Mouse (Mus musculus): ENCODE data around the gene Psd. TPM values are rescaled to one million over a fixed set of nuclear protein-coding genes. Genes with fewer than 3 reads are reported as not detected.
A peak's percentile ranks its signal among the peaks of the same experiment; 100 is the strongest.

The Psd gene
- total RNA-seq, 2 experiments from 2014 or later = 0.14 to 0.36 TPM

- DNase-seq = no peak
- Histone ChIP-seq H3K4me3 (peak overlapping the region; percentile 89), H3K27ac (peak overlapping the region; percentile 96)
- intact Hi-C loops (cut with DNase I) = no loop called here
- TF ChIP-seq CTCF (IDR thresholded peaks at IDR 0.05) = no peak
Measured at GRCm38 (mm10) chr19:46306268-46306610, 20.7 kb downstream of the Psd start.

- peak overlapping the region; percentile 89 for H3K4me3 ChIP-seq
- TF ChIP-seq CTCF (IDR thresholded peaks at IDR 0.05) = no peak
- DNase-seq = peak; percentile 93
- intact Hi-C loops (cut with DNase I) = no loop called here
- peak overlapping the region; percentile 96 for H3K27ac ChIP-seq
Measured at GRCm38 (mm10) chr19:46305432-46306267, 21.3 kb downstream of the Psd start.

DNA sequence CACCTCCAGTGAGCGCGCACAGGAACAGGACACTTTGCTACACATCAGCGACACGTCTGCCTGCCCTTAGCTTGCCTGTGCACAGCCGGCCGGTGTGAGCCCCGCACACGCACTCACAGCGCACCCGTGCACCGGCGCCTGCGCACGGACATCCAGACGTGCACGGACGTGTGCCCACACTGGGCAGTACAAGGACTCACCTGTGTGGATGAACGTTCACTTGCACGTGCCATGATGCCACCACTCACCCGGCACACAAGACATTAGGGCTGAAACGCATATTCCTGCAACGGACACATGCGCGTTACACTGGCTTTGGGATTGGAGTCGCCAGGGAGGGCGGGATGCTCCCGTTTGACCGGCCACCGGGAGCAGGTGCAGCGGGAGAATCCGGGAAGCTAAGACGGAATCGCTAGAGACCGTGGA lies 22.0 kb downstream of the Psd start:
- no peak for TF ChIP-seq CTCF (IDR thresholded peaks at IDR 0.05)
- peak; percentile 48 for DNase-seq
- H3K27ac ChIP-seq = peak overlapping the region; percentile 96
- intact Hi-C loops (cut with DNase I) = no loop called here
- peak overlapping the region; percentile 89 for H3K4me3 ChIP-seq

GRCm38 (mm10) chr19:46304216-46304841 lies 22.6 kb downstream of the Psd start, which contains the start of gene Nfkb2:
Gene Nfkb2, plus strand, starts transcription at chr19:46304320.
- intact Hi-C loops (cut with DNase I) = no loop called here
- DNase-seq = peak; percentile 96
- Histone ChIP-seq H3K4me3 (peak within 1 kb of the TSS; percentile 89), H3K27ac (peak within 1 kb of the TSS; percentile 96)
- TF ChIP-seq CTCF (IDR thresholded peaks at IDR 0.05) = peak; percentile 96

- peak overlapping the region; percentile 89 for H3K4me3 ChIP-seq
- no peak for TF ChIP-seq CTCF (IDR thresholded peaks at IDR 0.05)
- peak overlapping the region; percentile 96 for H3K27ac ChIP-seq
- intact Hi-C loops (cut with DNase I) = no loop called here
- peak; percentile 20 for DNase-seq
Measured at GRCm38 (mm10) chr19:46303251-46304215, 23.4 kb downstream of the Psd start.

GRCm38 (mm10) chr19:46302551-46302950 lies 24.4 kb downstream of the Psd start:
- no peak overlapping the region for H3K27ac ChIP-seq
- no peak for TF ChIP-seq CTCF (IDR thresholded peaks at IDR 0.05)
- intact Hi-C loops (cut with DNase I) = no loop called here
- H3K4me3 ChIP-seq = no peak overlapping the region
- DNase-seq = no peak

DNA sequence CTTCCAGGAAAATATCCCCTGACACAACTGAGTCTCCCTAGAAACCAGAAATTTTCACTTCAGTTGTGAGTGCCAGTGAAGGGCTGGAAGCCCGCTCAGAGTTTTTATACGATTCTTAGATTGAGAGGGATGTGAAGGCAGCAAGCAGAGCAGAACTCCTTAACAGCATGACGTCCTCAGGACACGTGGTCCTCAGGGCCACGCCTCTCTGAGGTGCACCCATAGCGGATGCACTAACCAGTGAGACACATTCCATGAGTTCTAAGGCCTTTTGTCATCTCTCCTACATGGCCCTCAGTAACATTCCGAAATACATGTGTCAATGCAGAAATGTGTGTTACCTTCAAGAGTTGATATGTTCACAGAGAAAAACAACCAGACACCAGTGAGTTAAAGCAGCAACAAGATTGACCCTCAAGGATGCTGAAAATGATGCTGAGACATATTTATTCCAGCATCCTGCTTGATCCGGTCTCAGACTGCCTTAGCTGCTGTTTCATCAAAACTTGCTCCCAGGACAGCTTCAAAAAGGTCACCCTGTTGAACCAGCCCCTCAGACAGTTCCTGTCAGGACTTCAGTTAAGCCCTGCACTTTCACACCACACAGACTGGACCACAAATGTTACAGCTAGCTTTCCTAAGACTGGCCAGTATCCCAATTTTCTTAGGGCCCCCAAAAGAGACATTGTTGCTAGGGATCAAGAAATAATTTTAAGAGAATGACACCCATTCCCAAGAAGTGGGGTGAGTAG lies 26.5 kb downstream of the Psd start:
- TF ChIP-seq CTCF (IDR thresholded peaks at IDR 0.05) = no peak
- Histone ChIP-seq H3K27ac (no peak overlapping the region), H3K4me3 (no peak overlapping the region)
- no peak for DNase-seq
- intact Hi-C loops (cut with DNase I) = no loop called here

- no peak for TF ChIP-seq CTCF (IDR thresholded peaks at IDR 0.05)
- H3K4me3 ChIP-seq = no peak overlapping the region
- intact Hi-C loops (cut with DNase I) = no loop called here
- no peak for DNase-seq
- no peak overlapping the region for H3K27ac ChIP-seq
Measured at GRCm38 (mm10) chr19:46296938-46297337, 30.0 kb downstream of the Psd start.

DNA sequence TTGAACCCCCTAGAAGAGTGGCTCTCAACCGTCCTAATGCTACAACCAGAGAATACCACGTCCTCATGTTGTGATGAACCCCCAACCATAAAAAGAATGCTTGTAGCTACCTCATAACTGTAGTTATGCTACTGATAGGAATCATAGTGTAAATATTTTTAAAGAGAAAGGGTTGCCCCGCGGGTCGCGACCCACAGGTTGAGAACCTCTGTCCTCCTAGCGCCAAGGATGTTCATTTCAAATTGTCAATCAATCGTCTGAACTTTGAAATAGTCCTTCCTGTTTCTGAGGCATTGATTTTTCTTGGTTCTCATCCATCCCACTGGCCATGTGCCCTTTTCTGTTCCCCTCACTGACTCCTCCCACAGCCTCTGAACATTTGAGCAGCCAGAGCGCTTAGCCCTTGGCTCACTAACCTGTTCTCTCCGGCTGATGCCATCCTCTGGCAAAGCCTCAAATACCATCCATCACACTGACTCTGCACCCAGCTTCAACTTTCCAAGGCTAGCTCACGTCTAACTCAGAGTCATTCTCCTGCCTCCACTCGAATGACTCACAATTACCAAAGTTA lies 36.3 kb downstream of the Psd start:
- intact Hi-C loops (cut with DNase I) = no loop called here
- no peak for TF ChIP-seq CTCF (IDR thresholded peaks at IDR 0.05)
- H3K27ac ChIP-seq = no peak overlapping the region
- no peak overlapping the region for H3K4me3 ChIP-seq
- DNase-seq = no peak

DNA sequence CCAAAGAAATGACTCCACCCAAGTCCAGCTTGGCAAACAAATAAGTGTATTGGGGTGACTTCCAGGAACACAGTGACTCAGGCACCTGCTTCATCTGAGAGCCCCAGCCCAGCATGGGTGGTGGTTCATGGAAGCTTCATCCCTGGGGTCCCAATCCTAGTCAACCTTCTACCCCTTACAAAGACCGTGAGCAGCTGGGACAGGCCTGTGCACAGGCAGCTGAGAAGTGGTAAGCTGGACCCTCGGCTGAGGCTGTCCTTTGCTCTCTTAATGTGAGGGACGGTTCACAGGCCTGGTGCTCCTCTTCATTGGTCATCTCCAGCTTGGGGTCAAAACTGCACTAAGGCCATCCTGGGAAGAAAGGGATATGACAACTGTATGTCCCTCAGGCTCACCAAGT lies 39.4 kb downstream of the Psd start:
- intact Hi-C loops (cut with DNase I) = no loop called here
- Histone ChIP-seq H3K27ac (no peak overlapping the region), H3K4me3 (no peak overlapping the region)
- no peak for DNase-seq
- no peak for TF ChIP-seq CTCF (IDR thresholded peaks at IDR 0.05)

- no peak for DNase-seq
- H3K27ac ChIP-seq = no peak overlapping the region
- intact Hi-C loops (cut with DNase I) = no loop called here
- H3K4me3 ChIP-seq = no peak overlapping the region
- TF ChIP-seq CTCF (IDR thresholded peaks at IDR 0.05) = no peak
Measured at GRCm38 (mm10) chr19:46286926-46287325, 40.0 kb downstream of the Psd start.

DNA sequence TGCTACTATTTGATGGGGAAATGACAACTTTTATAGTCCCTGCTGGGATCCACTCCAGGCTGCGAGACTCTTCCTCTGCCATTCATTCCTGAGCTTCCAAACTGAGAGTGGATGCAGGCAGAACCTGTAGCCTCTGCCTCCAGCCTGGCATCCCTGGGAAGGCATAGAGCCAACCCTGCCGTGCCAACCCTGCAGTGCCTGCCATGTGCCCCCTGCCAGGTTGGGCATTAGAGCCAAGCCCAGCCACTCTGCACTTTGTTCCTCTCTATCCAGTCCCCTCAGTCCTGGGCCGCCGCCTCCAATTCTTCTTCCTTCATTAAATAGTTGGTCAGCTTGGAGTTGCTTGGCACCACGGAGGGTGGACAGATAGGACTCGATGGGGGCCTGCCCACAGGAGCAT lies 40.9 kb downstream of the Psd start:
- no peak overlapping the region for H3K4me3 ChIP-seq
- no peak for DNase-seq
- H3K27ac ChIP-seq = no peak overlapping the region
- intact Hi-C loops (cut with DNase I) = no loop called here
- TF ChIP-seq CTCF (IDR thresholded peaks at IDR 0.05) = no peak

Measured in gastrocnemius, adult 2 months (tissue).